Mouse (Mus musculus) hindbrain, embryonic 12.5 days (tissue): ENCODE data around the gene Bcl6. TPM values are rescaled to one million over a fixed set of nuclear protein-coding genes. Genes with fewer than 3 reads are reported as not detected.
A peak's percentile ranks its signal among the peaks of the same experiment; 100 is the strongest.

Source experiments
- ATAC-seq: fragments of 200-750 bp; cut with Nextera tagmentation; 2 replicates; pipeline ENCODE4 v1.8.0; 2017; ENCODE audit warnings: moderate TSS enrichment; ENCODE audit not compliant: low FRiP score
- H3K27ac ChIP-seq: fragments of 300-500 bp; sonication (generic); 2 replicates; pipeline ENCODE4 v1.5.1; 2016; ENCODE audit warnings: mild to moderate bottlenecking
- H3K27me3 ChIP-seq: fragments of 300-500 bp; sonication (generic); 2 replicates; pipeline ENCODE4 v1.6.1; 2016; ENCODE audit warnings: mild to moderate bottlenecking
- H3K36me3 ChIP-seq: fragments of 300-500 bp; sonication (generic); 2 replicates; pipeline ENCODE4 v1.6.1; 2016; ENCODE audit warnings: mild to moderate bottlenecking
- H3K4me1 ChIP-seq: fragments of 300-500 bp; sonication (generic); 2 replicates; pipeline ENCODE4 v1.6.1; 2016
- H3K4me2 ChIP-seq: fragments of 300-500 bp; sonication (generic); replicated peaks from 2 replicates; pipeline ENCODE4 v1.6.1; 2016; ENCODE audit warnings: mild to moderate bottlenecking
- H3K4me3 ChIP-seq: fragments of 300-500 bp; sonication (generic); 2 replicates; pipeline ENCODE4 v1.5.1; 2016; ENCODE audit warnings: mild to moderate bottlenecking
- H3K9ac ChIP-seq: fragments of 300-500 bp; sonication (generic); 2 replicates; pipeline ENCODE4 v1.6.1; 2016; ENCODE audit warnings: mild to moderate bottlenecking, moderate library complexity
- H3K9me3 ChIP-seq: fragments of 300-500 bp; sonication (generic); replicated peaks from 2 replicates; pipeline ENCODE4 v1.6.1; 2016; ENCODE audit warnings: mild to moderate bottlenecking
- WGBS: fragments of 180-500 bp; shearing (Covaris S2); methylation state at CpG from one replicate; pipeline ENCODE4 v1.1.7; 2016; 5-methylcytosine and 5-hydroxymethylcytosine counted together
- polyA plus RNA-seq: library from polyadenylated mRNA; unstranded; fragments of >200 nt; fragmentation: Nextera tagmentation; extraction: Ambion mirVana; gene quantifications from 2 replicates; pipeline ENCODE4 v1.2.1, GENCODE M21; 2016

Gene Bcl6
- polyA plus RNA-seq, 1 experiment from 2014 or later = 0.12 TPM

GRCm38 (mm10) chr16:24011306-24011705 is 22.7 kb upstream of the Bcl6 start:
- 74% methylated on average over 3 of the region's 3 CpGs for WGBS
- H3K27ac ChIP-seq = no peak overlapping the region
- no peaks in the 10 kb centered on the region for H3K27me3 ChIP-seq
- no peak overlapping the region for H3K9ac ChIP-seq
- no peak for ATAC-seq
- no peaks in the 10 kb centered on the region for H3K9me3 ChIP-seq
- no peaks in the 10 kb centered on the region for H3K36me3 ChIP-seq
- no peak overlapping the region for H3K4me3 ChIP-seq
- no peaks in the 10 kb centered on the region for H3K4me1 ChIP-seq
- no peak overlapping the region for H3K4me2 ChIP-seq

- Histone ChIP-seq H3K36me3 (no peaks in the 10 kb centered on the region), H3K4me2 (no peak overlapping the region), H3K9me3 (no peaks in the 10 kb centered on the region), H3K4me1 (no peaks in the 10 kb centered on the region), H3K27me3 (no peaks in the 10 kb centered on the region), H3K4me3 (no peak overlapping the region), H3K9ac (no peak overlapping the region), H3K27ac (no peak overlapping the region)
- ATAC-seq = no peak
- WGBS = 93% methylated on average over 2 of the region's 2 CpGs
Observed at GRCm38 (mm10) chr16:24009891-24010290, 21.2 kb upstream of the Bcl6 start.

- Histone ChIP-seq H3K4me2 (no peak overlapping the region), H3K9ac (no peak overlapping the region), H3K36me3 (no peaks in the 10 kb centered on the region), H3K27ac (no peak overlapping the region), H3K4me1 (no peaks in the 10 kb centered on the region), H3K4me3 (no peak overlapping the region), H3K9me3 (no peaks in the 10 kb centered on the region), H3K27me3 (no peaks in the 10 kb centered on the region)
- 90% methylated on average over 8 of the region's 8 CpGs for WGBS
- no peak for ATAC-seq
Observed at GRCm38 (mm10) chr16:24005928-24006327, 17.3 kb upstream of the Bcl6 start.

- H3K4me1 ChIP-seq = no peaks in the 10 kb centered on the region
- no peak for ATAC-seq
- H3K4me2 ChIP-seq = no peak overlapping the region
- no peak overlapping the region for H3K9ac ChIP-seq
- H3K36me3 ChIP-seq = no peaks in the 10 kb centered on the region
- no peaks in the 10 kb centered on the region for H3K9me3 ChIP-seq
- H3K27ac ChIP-seq = no peak overlapping the region
- 86% methylated on average over 6 of the region's 6 CpGs for WGBS
- 0 out of 2 replicates have a peak, but pooled peaks cover 2% of the 10 kb centered on the region for H3K27me3 ChIP-seq
- H3K4me3 ChIP-seq = no peak overlapping the region
Observed at GRCm38 (mm10) chr16:23997912-23998311, 9.3 kb upstream of the Bcl6 start.

- ATAC-seq = no peak
- Histone ChIP-seq H3K9ac (no peak overlapping the region), H3K4me1 (no peaks in the 10 kb centered on the region), H3K27ac (no peak overlapping the region), H3K4me2 (no peak overlapping the region), H3K36me3 (no peaks in the 10 kb centered on the region), H3K4me3 (no peak overlapping the region), H3K27me3 (0 out of 2 replicates have a peak, but pooled peaks cover 2% of the 10 kb centered on the region), H3K9me3 (no peaks in the 10 kb centered on the region)
- 86% methylated on average over 3 of the region's 3 CpGs for WGBS
Observed at GRCm38 (mm10) chr16:23997228-23997627, 8.6 kb upstream of the Bcl6 start.

- Histone ChIP-seq H3K36me3 (no peaks in the 10 kb centered on the region), H3K27me3 (0 out of 2 replicates have a peak, but pooled peaks cover 2% of the 10 kb centered on the region), H3K4me3 (no peak overlapping the region), H3K4me2 (no peak overlapping the region), H3K27ac (no peak overlapping the region), H3K4me1 (no peaks in the 10 kb centered on the region), H3K9me3 (no peaks in the 10 kb centered on the region), H3K9ac (no peak overlapping the region)
- 84% methylated on average over 7 of the region's 7 CpGs for WGBS
- ATAC-seq = no peak
Observed at GRCm38 (mm10) chr16:23996342-23996741, 7.7 kb upstream of the Bcl6 start.

- H3K9ac ChIP-seq = no peak overlapping the region
- ATAC-seq = no peak
- no peak overlapping the region for H3K4me3 ChIP-seq
- no peak overlapping the region for H3K27ac ChIP-seq
- WGBS = 57% methylated on average over 17 of the region's 17 CpGs
- H3K27me3 ChIP-seq = 0 out of 2 replicates have a peak, but pooled peaks cover 8% of the 10 kb centered on the region
- no peaks in the 10 kb centered on the region for H3K36me3 ChIP-seq
- H3K4me1 ChIP-seq = 0 out of 2 replicates have a peak, but pooled peaks cover 8% of the 10 kb centered on the region
- no peak overlapping the region for H3K4me2 ChIP-seq
- H3K9me3 ChIP-seq = no peaks in the 10 kb centered on the region
Observed at GRCm38 (mm10) chr16:23993351-23994321, 5.0 kb upstream of the Bcl6 start.

- Histone ChIP-seq H3K27me3 (peaks cover 10% of the 10 kb centered on the region), H3K9me3 (no peaks in the 10 kb centered on the region), H3K4me2 (no peak overlapping the region), H3K4me3 (no peak overlapping the region), H3K27ac (no peak overlapping the region), H3K36me3 (no peaks in the 10 kb centered on the region), H3K9ac (no peak overlapping the region), H3K4me1 (peaks cover 12% of the 10 kb centered on the region)
- WGBS = 86% methylated on average over 14 of the region's 14 CpGs
- ATAC-seq = no peak
Observed at GRCm38 (mm10) chr16:23991846-23992580, 3.4 kb upstream of the Bcl6 start.

- H3K4me2 ChIP-seq = no peak overlapping the region
- peaks cover 15% of the 10 kb centered on the region for H3K4me1 ChIP-seq
- H3K27ac ChIP-seq = no peak overlapping the region
- no peaks in the 10 kb centered on the region for H3K36me3 ChIP-seq
- no peak overlapping the region for H3K4me3 ChIP-seq
- H3K9me3 ChIP-seq = no peaks in the 10 kb centered on the region
- H3K9ac ChIP-seq = no peak overlapping the region
- peaks cover 17% of the 10 kb centered on the region for H3K27me3 ChIP-seq
- ATAC-seq = no peak
- 1% methylated on average over 4 of the region's 4 CpGs for WGBS
Observed at GRCm38 (mm10) chr16:23991170-23991569, 2.5 kb upstream of the Bcl6 start.

GRCm38 (mm10) chr16:23990161-23990970 is 1.7 kb upstream of the Bcl6 start:
- no peak overlapping the region for H3K27ac ChIP-seq
- 37% methylated on average over 11 of the region's 11 CpGs for WGBS

GRCm38 (mm10) chr16:23989209-23990160 is 833 bp upstream of the Bcl6 start:
- Histone ChIP-seq H3K27me3 (peaks cover 32% of the 10 kb centered on the region), H3K4me3 (peak overlapping the region; percentile 71), H3K9ac (peak overlapping the region; percentile 74), H3K4me1 (peaks cover 21% of the 10 kb centered on the region), H3K9me3 (no peaks in the 10 kb centered on the region), H3K4me2 (peak overlapping the region; percentile 97), H3K36me3 (no peaks in the 10 kb centered on the region), H3K27ac (peak overlapping the region; percentile 97)
- WGBS = 2% methylated on average over 25 of the region's 25 CpGs
- ATAC-seq = no peak

More at GRCm38 (mm10) chr16:23990161-23990970, 1.7 kb upstream of the Bcl6 start:
- H3K27me3 ChIP-seq = peaks cover 24% of the 10 kb centered on the region
- H3K4me1 ChIP-seq = peaks cover 15% of the 10 kb centered on the region
- ATAC-seq = no peak
- H3K9me3 ChIP-seq = no peaks in the 10 kb centered on the region
- no peaks in the 10 kb centered on the region for H3K36me3 ChIP-seq
- peak overlapping the region; percentile 71 for H3K4me3 ChIP-seq
- H3K9ac ChIP-seq = peak overlapping the region; percentile 37; the same call in 1 of the 2 replicates
- peak overlapping the region; percentile 97 for H3K4me2 ChIP-seq
